Mouse (Mus musculus): Measurements from ENCODE around the gene Rhou.

Rhou gene

DNA sequence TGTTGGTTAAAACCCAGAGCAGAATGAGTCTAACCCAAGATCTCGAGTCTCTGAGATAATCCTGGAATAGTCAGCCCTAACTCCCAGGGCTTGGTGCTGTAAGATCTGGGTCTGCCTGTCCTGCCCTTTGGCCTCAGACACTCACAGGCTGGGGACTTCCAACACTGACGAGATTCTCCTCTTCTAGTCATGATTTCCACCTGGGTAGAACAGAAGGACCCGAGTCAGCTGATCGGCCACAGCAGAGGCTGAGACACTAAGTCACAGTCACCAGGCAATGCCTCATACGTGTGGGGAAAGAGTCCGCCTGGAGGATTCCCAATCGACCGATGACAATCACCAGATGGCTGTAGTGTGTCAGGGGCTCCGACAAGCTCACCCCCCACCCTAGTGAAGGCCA, 42.4 kb downstream of the Rhou start:
- no peak for DNase-seq (ENCODE audit: low spot score)

DNA sequence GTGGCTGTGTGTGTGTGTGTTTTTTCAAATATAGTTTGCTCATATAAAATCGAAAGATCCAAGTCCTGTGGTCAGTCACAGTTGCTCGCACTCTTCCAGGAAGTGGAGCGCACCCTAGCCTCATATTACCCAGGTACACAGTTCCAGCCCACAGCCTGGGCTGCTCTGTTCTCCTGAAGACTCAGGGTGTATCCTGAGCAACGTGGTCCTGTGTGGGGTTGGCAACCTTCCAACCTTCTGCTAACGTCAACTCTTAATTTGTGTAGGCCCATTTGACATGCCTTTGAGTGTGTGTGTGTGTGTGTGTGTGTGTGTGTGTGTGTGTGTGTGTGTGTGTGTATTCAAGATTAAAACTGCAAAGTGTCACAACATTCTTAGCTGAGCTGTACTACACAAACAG, 43.6 kb downstream of the Rhou start:
- no peak for DNase-seq (ENCODE audit: low spot score)

DNA sequence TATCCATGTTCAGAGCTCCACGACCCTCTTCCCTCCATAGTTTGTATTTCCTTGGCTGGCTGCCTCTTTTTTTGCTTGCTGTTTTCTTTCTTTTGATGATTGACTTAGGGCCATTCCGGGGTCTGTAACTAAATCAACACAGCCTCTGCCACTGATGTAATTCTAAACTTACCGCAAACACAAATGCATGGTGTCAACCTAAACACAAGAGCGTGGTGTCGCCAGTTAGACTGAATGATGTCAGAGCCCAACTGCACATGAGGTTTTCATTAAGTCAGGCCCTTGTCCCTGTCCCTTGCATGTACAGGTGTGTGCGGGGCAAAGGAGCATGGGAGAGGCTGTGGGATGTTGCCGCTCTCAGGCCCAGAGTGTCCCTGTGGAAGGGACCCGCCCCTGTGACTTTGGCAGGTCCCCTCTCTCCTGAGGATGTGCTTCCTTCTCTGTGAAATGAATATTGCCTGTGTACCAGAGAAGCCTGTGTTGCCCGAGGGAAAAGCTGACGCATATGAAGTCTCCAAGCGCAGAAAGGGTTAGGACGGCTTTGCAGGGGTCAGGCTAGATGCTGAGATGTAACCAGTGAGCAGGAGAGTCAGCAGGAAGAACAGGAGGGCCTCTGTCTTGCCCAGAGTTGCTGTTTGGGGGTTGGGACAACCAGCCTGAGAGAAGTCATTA, 46.8 kb downstream of the Rhou start:
- no peak for DNase-seq (ENCODE audit: low spot score)

DNA sequence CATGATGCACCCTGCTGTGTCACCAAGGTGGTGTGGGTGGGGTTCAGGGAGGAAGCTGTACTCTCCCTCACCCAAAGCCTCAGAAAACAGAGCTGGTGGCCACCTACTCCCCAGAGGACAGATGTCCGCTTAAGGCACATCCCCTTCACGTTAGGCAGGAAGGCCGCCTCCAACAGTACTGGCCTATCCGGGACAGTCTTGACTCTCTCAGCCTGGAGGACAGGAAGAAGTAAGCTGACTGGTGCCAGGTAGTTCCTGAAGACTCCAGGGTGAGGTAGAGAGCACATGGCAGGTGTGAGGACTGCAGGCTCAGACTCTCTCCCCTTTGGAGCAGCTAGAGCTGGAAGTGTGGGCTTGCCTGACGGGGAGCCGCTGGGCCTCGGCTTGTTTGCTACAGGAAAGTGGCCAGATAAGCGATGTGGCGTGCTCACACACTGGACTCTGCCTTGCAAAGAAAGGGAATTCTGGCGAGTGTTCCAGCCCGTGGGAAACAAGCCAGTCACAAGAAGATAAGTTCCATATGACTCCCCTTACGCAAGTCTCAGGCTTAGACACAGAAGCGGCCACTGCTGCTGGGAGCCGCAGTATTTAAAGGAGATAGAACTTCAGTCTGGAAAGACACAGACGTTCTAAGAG, 48.3 kb downstream of the Rhou start:
- no peak for DNase-seq (ENCODE audit: low spot score)

DNA sequence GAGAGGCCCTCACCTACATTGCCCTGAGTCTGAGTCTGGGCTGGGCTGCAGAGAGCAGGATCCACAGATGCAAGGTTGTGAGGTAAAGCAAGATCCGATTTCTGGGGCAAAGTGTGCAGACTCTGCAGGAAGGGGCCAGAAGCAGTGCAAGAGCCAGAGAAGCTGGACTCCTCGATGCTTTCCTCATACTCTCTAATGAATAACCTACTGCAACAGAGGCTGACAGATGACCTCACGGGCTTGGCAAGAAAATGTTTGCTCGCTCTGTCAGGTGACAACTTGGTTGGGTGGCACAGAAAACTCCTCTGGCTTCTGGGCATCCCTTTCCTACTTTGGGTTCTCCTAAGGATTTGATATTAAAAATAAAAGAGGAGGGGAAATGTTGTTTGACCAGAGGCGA, 51.6 kb downstream of the Rhou start:
- no peak for DNase-seq (ENCODE audit: low spot score)

DNA sequence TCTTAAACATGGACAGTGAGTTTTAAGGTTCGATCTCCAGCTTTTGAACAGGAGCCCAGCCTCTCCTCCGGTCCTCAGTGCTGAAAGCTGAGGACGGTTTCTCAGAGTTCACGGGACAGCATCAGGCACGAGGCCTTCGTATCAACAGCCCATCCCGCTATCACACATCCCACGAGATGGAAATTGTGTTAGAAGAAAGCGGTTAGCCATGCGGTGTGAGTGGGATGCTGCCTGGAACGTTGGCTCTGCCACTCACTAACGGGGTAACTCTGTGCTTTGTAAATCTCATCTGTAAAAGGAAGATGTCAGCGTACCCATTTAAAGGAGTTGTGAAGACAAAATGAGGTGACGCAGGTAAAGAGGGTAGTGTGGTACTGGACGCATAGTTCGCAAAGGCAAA, 53.4 kb downstream of the Rhou start:
- no peak for DNase-seq (ENCODE audit: low spot score)

DNA sequence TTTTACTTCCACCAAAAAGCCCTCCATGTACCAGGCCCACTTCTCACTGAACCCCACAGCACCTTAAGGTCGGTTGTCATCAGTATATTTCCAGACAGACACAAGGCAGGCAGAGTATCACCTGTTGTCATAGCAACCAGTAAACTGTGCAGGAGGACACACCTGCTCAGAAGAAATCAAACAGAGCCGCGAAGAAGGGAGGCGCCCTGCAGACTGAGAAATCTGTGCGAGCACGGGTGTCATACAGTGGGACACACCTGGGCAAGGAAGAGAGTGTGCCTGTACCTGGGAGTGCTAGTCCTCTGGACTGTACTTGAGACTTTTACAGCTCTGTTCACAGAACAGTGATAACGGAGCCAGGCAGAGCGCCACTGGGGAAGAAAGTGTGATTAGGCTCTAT, 55.0 kb downstream of the Rhou start:
- no peak for DNase-seq (ENCODE audit: low spot score)

DNA sequence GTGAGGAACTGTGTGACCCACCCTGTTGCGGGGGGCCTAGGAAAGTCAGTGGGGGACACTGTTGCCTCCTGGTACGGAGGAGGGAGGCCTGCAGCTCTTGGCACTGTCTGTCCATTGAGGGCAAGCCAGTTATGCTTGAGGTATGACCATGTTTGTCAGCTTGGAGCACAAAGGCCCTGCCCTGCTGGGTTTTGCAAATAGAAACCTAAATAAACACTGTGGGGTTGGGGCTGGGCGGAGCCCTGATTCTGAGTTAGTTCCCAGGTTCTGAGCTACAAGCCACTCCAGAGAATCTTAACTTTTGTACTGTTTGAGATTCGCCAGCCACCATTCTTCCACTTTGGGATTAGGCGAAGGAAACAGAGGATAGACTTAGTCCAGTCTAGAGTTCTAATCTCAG, 56.6 kb downstream of the Rhou start:
- no peak for DNase-seq (ENCODE audit: low spot score)

Measured in urinary bladder, postnatal 10 days (tissue).